Mouse (Mus musculus): Measurements from ENCODE around the gene Fads3.

DNA sequence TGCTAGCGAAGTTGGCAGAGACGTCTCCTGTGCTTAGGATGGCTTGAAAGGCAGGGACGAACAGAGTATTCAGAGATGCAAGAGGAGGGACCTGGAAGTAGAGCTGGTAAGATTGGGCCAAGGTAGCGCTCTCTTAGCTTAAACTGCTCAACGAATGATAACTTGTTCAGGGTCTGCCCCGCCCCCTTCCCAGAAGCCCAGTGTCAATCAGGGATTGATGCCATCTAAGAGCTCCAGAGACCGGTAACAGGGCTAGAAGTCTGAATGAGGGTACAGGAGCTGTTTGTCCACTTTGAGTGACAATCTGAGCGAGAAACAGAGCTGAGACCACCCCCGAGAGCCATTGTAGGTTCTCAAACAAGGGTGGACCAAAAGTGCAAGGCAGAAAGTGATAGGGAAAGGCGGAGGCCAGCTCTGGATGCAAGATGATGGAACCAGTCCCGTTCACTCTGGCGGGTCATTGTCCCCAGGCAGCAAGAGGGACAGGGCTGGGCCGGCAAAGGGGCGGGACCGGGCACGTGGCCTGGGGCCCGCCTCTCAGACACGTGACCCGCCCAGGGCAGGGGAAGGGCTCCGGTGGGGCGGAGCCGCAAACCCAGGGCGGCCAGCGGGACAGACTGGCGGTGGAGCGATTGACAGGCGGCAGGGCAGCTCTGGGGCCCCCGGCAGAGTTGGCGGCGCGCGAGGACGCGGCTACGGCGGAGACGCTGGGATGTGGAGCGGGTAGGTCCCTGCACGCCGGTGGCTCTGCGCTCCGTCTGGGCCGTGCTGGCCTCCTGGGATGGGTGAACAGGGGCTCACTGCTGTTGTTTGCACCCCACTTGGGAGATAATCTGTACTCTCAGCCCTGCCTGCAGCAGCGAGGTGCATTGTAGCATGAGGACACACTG lies 23.5 kb upstream of the Fads3 start:
- TF ChIP-seq CTCF (IDR thresholded peaks at IDR 0.05; ENCODE audit: low read depth, low read length) (no peak), POLR2A (IDR thresholded peaks at IDR 0.05; ENCODE audit: extremely low read depth, insufficient read depth, low read length) (peak; percentile 63; the same call in 1 of the 2 replicates)

Measured in liver, adult 2 months (tissue).